Mouse (Mus musculus) kidney, adult 2 months (tissue): ENCODE results near the gene Coa6. TPM values are rescaled to one million over a fixed set of nuclear protein-coding genes. Genes with fewer than 3 reads are reported as not detected.

Experiments used
- DNase-seq: peaks from one replicate; pipeline ENCODE4 v3.0.0; 2021
- H3K27ac ChIP-seq: fragments of 200-500 bp; 2 replicates; pipeline ENCODE4 v1.5.1; 2012; ENCODE audit warnings: low read depth, low read length, control low read depth, inconsistent platforms; ENCODE audit not compliant: insufficient read depth
- H3K27me3 ChIP-seq: fragments of 200-500 bp; replicated peaks from 2 replicates; pipeline ENCODE4 v1.6.1; 2012; ENCODE audit warnings: mild to moderate bottlenecking, moderate library complexity, low read length, inconsistent platforms; ENCODE audit not compliant: control insufficient read depth, insufficient read depth
- H3K36me3 ChIP-seq: fragments of 200-500 bp; 2 replicates; pipeline ENCODE4 v1.6.1; 2012; ENCODE audit warnings: mild to moderate bottlenecking, moderate library complexity, low read length, inconsistent platforms; ENCODE audit not compliant: control insufficient read depth, insufficient read depth
- H3K4me1 ChIP-seq: fragments of 200-500 bp; 2 replicates; pipeline ENCODE4 v1.6.1; 2011; ENCODE audit warnings: low read length; ENCODE audit not compliant: control insufficient read depth, insufficient read depth
- H3K4me3 ChIP-seq: fragments of 200-500 bp; 2 replicates; pipeline ENCODE4 v1.5.1; 2011; ENCODE audit warnings: mild to moderate bottlenecking, low read depth, low read length, control low read depth; ENCODE audit not compliant: insufficient read depth
- CTCF ChIP-seq: fragments of 200-500 bp; conservative IDR thresholded peaks from 2 replicates; pipeline ENCODE4 v1.5.1; 2011; ENCODE audit warnings: low read depth, mild to moderate bottlenecking, control low read depth, low read length, moderate library complexity, mixed read lengths; ENCODE audit not compliant: insufficient read depth, insufficient read length
- POLR2A ChIP-seq: fragments of 200-500 bp; IDR thresholded peaks from one replicate; pipeline ENCODE4 v1.6.1; 2011; ENCODE audit warnings: low read depth, low read length, control low read depth
- WGBS: fragments of 180-500 bp; shearing (Covaris S2); methylation state at CpG from one replicate; pipeline ENCODE4 v1.1.7; 2018; 5-methylcytosine and 5-hydroxymethylcytosine counted together
- polyA plus RNA-seq: library from polyadenylated mRNA; depleted of rRNA; stranded (reverse); fragments of >200 nt; gene quantifications from 2 replicates; pipeline ENCODE4 v1.2.3, GENCODE M21; 2012; rRNA removed

The Coa6 gene
- 87.6 and 128 TPM in 2 replicates for polyA plus RNA-seq

DNA sequence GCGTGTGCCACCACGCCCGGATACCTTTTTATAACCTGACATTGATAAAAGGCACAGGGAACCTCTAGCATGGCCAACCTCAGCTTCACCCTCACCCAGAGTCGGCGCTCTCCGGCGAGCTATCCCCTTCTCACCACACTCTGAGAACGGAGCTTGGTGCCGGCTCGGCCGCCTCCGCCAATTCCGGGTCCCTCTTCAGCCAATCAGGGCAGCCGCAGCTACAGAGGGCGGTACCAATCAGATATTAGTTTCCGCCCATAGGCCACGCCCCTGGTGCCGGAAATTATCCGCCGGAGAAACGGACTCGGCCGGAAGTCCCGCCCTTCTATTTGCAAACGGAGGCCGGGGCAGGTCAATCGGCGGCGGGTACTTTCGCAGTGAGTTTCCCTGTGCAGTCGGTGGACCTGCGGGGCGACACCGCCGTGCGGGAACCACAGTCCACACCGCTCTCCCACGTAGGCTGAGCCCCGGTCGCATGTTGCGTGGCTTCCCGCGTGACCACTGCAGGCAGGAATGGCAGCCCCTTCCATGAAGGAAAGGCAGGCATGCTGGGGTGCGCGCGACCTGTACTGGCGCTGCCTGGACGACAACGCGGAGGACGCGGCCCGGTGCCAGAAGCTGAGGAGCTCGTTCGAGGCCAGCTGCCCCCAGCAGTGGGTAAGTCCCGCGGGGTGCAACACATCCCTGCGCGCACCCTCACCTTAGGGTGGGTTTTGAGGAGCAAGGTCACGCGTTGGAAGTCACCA, at the start of gene Coa6:
Gene Coa6, plus strand, starts transcription at position 342 of the 746 bp plus-strand sequence.
- no peaks in the 10 kb centered on the region for H3K27me3 ChIP-seq
- no peaks in the 10 kb centered on the region; the same call in 1 of the 2 replicates for H3K4me1 ChIP-seq
- H3K36me3 ChIP-seq: no peaks in the 10 kb centered on the region; the same call in 1 of the 2 replicates
- peak; percentile 99 for DNase-seq
- peak within 1 kb of the TSS; percentile 90 for H3K4me3 ChIP-seq
- TF ChIP-seq CTCF: no peak
- TF ChIP-seq POLR2A: peak; percentile 6
- peak within 1 kb of the TSS; percentile 93 for H3K27ac ChIP-seq
- under 1% methylated on average over 61 of the region's 61 CpGs for WGBS

DNA sequence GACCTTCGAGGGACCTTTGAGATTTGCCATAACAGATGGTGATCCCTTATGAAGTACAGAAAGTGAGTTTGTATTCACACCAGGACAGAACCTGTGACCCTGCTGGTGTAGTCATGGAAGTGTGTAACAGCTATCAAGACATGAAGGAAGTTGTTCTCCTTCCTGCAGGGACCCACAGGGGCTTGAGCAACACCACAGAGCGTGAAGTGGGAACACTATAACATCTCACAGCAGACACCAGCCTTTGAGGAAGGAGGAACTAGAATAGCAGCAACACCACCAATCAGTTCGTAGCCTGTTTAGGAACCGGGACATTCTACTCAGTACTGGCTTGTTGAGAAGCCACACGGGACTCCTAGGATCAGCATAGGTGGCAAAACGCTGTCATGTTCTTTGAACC, 42.7 kb upstream of the Coa6 start:
- Histone ChIP-seq H3K4me3 (no peak overlapping the region), H3K4me1 (no peaks in the 10 kb centered on the region), H3K27me3 (no peaks in the 10 kb centered on the region), H3K27ac (no peak overlapping the region), H3K36me3 (no peaks in the 10 kb centered on the region)
- no peak for TF ChIP-seq CTCF
- 78% methylated on average over 6 of the region's 6 CpGs for whole genome bisulfite sequencing
- DNase-seq: no peak

DNA sequence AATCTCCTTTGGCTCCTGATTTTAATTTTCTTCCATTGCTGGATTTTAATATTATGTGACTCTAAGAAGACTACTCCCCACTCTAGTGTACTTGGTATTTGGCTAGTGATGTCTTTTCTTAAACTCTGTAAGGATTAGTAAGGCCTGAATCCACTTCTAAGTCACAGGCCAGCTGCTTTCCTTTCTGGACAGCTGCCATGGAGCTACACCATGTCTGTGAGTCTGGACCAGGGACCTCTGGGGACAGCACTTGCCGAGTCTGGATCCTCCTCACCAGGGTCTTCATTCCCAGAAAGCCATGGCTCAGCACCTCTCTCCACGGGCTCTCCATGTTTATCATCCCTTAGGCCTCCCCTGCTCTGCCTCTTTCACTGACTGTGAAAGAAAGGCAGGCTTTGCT, 42.2 kb upstream of the Coa6 start:
- Histone ChIP-seq H3K27ac (no peak overlapping the region), H3K4me3 (no peak overlapping the region), H3K36me3 (no peaks in the 10 kb centered on the region), H3K27me3 (no peaks in the 10 kb centered on the region), H3K4me1 (no peaks in the 10 kb centered on the region)
- peak; percentile 28 for DNase-seq
- TF ChIP-seq CTCF (no peak), POLR2A (no peak)
- WGBS: 39% methylated on average over 2 of the region's 2 CpGs

DNA sequence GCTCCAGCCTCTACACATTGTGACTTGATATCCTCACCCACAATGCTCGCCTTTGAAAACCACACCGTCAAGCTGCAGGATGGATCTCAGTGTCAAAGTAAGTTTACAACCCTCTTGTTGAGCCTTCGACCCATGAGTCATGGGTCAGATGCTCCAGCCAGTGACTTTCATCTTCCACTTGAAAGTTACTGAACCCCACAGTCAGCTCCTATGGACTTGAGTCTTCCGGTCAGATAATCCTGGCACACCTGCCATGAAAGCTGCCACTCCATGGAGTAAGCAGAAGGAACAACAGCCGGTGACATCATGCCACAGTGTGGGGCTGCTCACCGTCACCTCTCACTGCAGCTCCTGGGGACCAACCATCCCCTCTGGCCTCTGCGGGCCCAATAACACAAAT, 41.0 kb upstream of the Coa6 start:
- H3K4me3 ChIP-seq: no peak overlapping the region
- TF ChIP-seq CTCF: no peak
- no peak for TF ChIP-seq POLR2A
- no peaks in the 10 kb centered on the region for H3K27me3 ChIP-seq
- H3K36me3 ChIP-seq: no peaks in the 10 kb centered on the region
- no peak overlapping the region for H3K27ac ChIP-seq
- 54% methylated on average over 7 of the region's 7 CpGs for whole genome bisulfite sequencing
- DNase-seq: peak; percentile 8
- no peaks in the 10 kb centered on the region for H3K4me1 ChIP-seq

DNA sequence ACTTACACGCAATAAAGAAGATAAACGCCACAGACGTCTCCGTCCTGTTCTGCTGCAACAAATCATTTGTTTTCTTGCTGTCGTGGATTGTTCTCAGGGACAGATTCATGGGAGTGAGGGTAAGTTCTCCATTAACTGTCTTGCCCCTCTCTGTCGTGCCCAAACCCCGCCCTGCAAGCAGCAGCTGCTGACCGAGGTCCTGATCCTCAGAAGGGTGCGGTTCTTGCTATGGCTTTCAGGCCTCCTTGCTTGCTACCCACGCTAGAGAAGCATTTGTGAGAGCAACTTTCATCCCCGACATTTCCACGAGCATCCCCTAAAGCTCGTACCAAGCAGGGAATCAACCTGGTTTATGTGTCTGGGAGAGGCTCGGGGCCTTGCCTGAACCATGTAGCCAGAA, 40.1 kb upstream of the Coa6 start:
- no peaks in the 10 kb centered on the region for H3K4me1 ChIP-seq
- no peak overlapping the region for H3K4me3 ChIP-seq
- H3K36me3 ChIP-seq: no peaks in the 10 kb centered on the region
- TF ChIP-seq CTCF (no peak), POLR2A (no peak)
- 39% methylated on average over 14 of the region's 14 CpGs for WGBS
- no peak for DNase-seq
- H3K27me3 ChIP-seq: no peaks in the 10 kb centered on the region
- no peak overlapping the region for H3K27ac ChIP-seq

DNA sequence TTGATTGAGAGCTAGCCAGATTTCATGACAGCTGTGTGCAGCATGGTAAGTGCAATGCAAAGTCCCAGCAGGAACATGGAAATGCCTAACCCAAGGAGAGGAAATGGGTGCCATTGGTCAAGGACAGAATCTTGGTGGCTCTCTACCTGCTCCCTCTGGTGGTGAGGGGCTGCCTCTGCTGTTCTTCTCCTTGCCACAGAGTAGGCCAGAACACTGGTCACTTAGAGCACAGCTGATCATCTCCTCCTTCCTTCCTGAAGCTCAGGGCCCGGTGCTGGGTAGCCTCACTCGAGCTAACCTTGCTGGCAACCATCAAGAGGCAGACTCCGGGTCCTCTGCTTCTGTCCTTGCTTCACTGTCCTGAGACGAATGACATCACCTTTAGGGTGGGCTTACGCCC, 39.6 kb upstream of the Coa6 start:
- peak; percentile 67 for TF ChIP-seq CTCF
- no peak for TF ChIP-seq POLR2A
- peak; percentile 55 for DNase-seq
- WGBS: 59% methylated on average over 5 of the region's 5 CpGs

DNA sequence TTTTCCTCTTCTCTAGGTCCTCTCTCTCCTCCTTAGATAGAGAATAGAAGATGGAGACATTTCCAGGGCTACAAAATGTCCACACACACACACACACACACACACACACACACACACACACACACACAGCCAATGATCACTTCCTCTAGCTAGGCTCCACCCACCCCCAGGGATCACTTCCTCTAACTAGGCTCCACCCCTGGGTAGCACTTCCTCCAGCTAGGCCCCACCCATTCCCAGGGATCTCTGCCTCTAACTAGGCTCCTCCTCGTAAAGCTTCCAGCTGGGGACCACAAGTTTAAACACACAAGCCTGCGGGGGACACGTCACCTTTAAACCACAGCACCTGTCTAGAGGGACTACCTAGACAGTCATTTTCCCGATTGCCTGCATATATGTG, 34.7 kb upstream of the Coa6 start:
- no peak for TF ChIP-seq CTCF
- TF ChIP-seq POLR2A: no peak
- no peak for DNase-seq
- Histone ChIP-seq H3K4me1 (peaks cover 9% of the 10 kb centered on the region; the same call in 1 of the 2 replicates), H3K27me3 (no peaks in the 10 kb centered on the region), H3K4me3 (no peak overlapping the region), H3K36me3 (no peaks in the 10 kb centered on the region), H3K27ac (no peak overlapping the region)
- WGBS: 85% methylated on average over 4 of the region's 4 CpGs

More for the DNA sequence above, 39.6 kb upstream of the Coa6 start:
- Histone ChIP-seq H3K36me3 (no peaks in the 10 kb centered on the region), H3K27ac (no peak overlapping the region), H3K4me3 (no peak overlapping the region), H3K4me1 (no peaks in the 10 kb centered on the region), H3K27me3 (no peaks in the 10 kb centered on the region)
